Mouse (Mus musculus) brain, embryonic 14.5 days (tissue): Measurements from ENCODE around the gene Scgb1b30. TPM values are rescaled to one million over a fixed set of nuclear protein-coding genes. Genes with fewer than 3 reads are reported as not detected.
"Not testable (repeated sequence)": the region's sequence is repeated elsewhere in the genome, so short reads cannot be mapped to it uniquely, and the experiment has no call there.

Source experiments
- DNase-seq: peaks from one replicate; pipeline ENCODE4 v3.0.0-alpha.2; 2011; ENCODE audit warnings: low read depth
- CTCF ChIP-seq: fragments of 200-500 bp; IDR thresholded peaks from 2 replicates; pipeline ENCODE4 v1.5.1; 2012; ENCODE audit warnings: inconsistent platforms, mild to moderate bottlenecking, moderate library complexity, borderline replicate concordance; ENCODE audit not compliant: insufficient read depth, insufficient read length; ENCODE audit errors: extremely low read depth
- POLR2A ChIP-seq: fragments of 200-500 bp; IDR thresholded peaks from 2 replicates; pipeline ENCODE4 v1.6.1; 2012; ENCODE audit warnings: mild to moderate bottlenecking, inconsistent platforms, borderline replicate concordance; ENCODE audit not compliant: poor library complexity, insufficient read depth, insufficient read length, severe bottlenecking; ENCODE audit errors: extremely low read depth
- polyA plus RNA-seq: library from polyadenylated mRNA; depleted of rRNA; stranded (reverse); fragments of >200 nt; gene quantifications from 2 replicates; pipeline ENCODE4 v1.2.3, GENCODE M21; 2012; rRNA removed

Scgb1b30 gene
- not detected in 2 replicates for polyA plus RNA-seq

GRCm38 (mm10) chr7:34094911-34095481, at the start of gene Scgb1b30:
Gene Scgb1b30 (plus strand): TSS chr7:34095431.
- TF ChIP-seq POLR2A (no peak), CTCF (no peak)
- DNase-seq: no peak

GRCm38 (mm10) chr7:34068132-34068531, 27.1 kb upstream of the Scgb1b30 start:
- DNase-seq: not testable (repeated sequence)

GRCm38 (mm10) chr7:34100002-34100401, 4.8 kb downstream of the Scgb1b30 start:
- no peak for DNase-seq
- no peak for TF ChIP-seq CTCF
- TF ChIP-seq POLR2A: no peak

GRCm38 (mm10) chr7:34101276-34101675, 6.0 kb downstream of the Scgb1b30 start:
- TF ChIP-seq CTCF: no peak
- no peak for TF ChIP-seq POLR2A
- DNase-seq: no peak

- TF ChIP-seq POLR2A: no peak
- DNase-seq: peak; percentile 35
Measured at GRCm38 (mm10) chr7:34109190-34109589, 14.0 kb downstream of the Scgb1b30 start.

GRCm38 (mm10) chr7:34116601-34117000, 21.4 kb downstream of the Scgb1b30 start:
- TF ChIP-seq CTCF: no peak
- TF ChIP-seq POLR2A: no peak
- peak; percentile 35 for DNase-seq

GRCm38 (mm10) chr7:34120636-34121035, 25.4 kb downstream of the Scgb1b30 start:
- DNase-seq: peak; percentile 9

- peak; percentile 58 for DNase-seq
- TF ChIP-seq POLR2A (no peak), CTCF (peak; percentile 44; the same call in 1 of the 2 replicates)
Measured at GRCm38 (mm10) chr7:34122987-34123720, 27.9 kb downstream of the Scgb1b30 start.

GRCm38 (mm10) chr7:34125346-34125745, 30.1 kb downstream of the Scgb1b30 start:
- DNase-seq: no peak
- TF ChIP-seq CTCF (no peak), POLR2A (no peak)

GRCm38 (mm10) chr7:34126291-34126690, 31.1 kb downstream of the Scgb1b30 start:
- DNase-seq: no peak
- TF ChIP-seq CTCF (no peak), POLR2A (no peak)

- TF ChIP-seq CTCF (no peak), POLR2A (no peak)
- no peak for DNase-seq
Measured at GRCm38 (mm10) chr7:34131118-34131517, 35.9 kb downstream of the Scgb1b30 start.

GRCm38 (mm10) chr7:34131959-34132354, 36.7 kb downstream of the Scgb1b30 start:
- DNase-seq: peak; percentile 11
- TF ChIP-seq CTCF: no peak
- no peak for TF ChIP-seq POLR2A

- TF ChIP-seq POLR2A (peak; percentile 48; the same call in 1 of the 2 replicates), CTCF (no peak)
- peak; percentile 50 for DNase-seq
Measured at GRCm38 (mm10) chr7:34132355-34133079, 37.3 kb downstream of the Scgb1b30 start.
